Mouse (Mus musculus): ENCODE data around the gene Sema7a. TPM values are rescaled to one million over a fixed set of nuclear protein-coding genes. Genes with fewer than 3 reads are reported as not detected.

Gene Sema7a
- polyA plus RNA-seq, 1 experiment from 2014 or later = 0.44 TPM

GRCm38 (mm10) chr9:57974221-57974620 lies 34.3 kb downstream of the Sema7a start:
- 22% methylated on average over 5 of the region's 5 CpGs for WGBS

GRCm38 (mm10) chr9:57975200-57975821 lies 35.4 kb downstream of the Sema7a start:
- Histone ChIP-seq H3K4me1 (peaks cover 20% of the 10 kb centered on the region), H3K4me3 (no peak overlapping the region), H3K9ac (no peak overlapping the region), H3K36me3 (no peaks in the 10 kb centered on the region), H3K4me2 (no peak overlapping the region), H3K27me3 (no peaks in the 10 kb centered on the region), H3K9me3 (no peaks in the 10 kb centered on the region), H3K27ac (no peak overlapping the region)
- no peak for ATAC-seq (ENCODE audit: insufficient number of reproducible peaks, low FRiP score, low TSS enrichment, low read depth)
- 76% methylated on average over 5 of the region's 5 CpGs for WGBS

More at GRCm38 (mm10) chr9:57974221-57974620, 34.3 kb downstream of the Sema7a start:
- no peak overlapping the region for H3K9ac ChIP-seq
- H3K27ac ChIP-seq = no peak overlapping the region
- peaks cover 23% of the 10 kb centered on the region for H3K4me1 ChIP-seq
- no peak overlapping the region for H3K4me2 ChIP-seq
- H3K27me3 ChIP-seq = no peaks in the 10 kb centered on the region
- no peaks in the 10 kb centered on the region for H3K36me3 ChIP-seq
- no peak overlapping the region for H3K4me3 ChIP-seq
- ATAC-seq (ENCODE audit: insufficient number of reproducible peaks, low FRiP score, low TSS enrichment, low read depth) = no peak
- no peaks in the 10 kb centered on the region for H3K9me3 ChIP-seq

GRCm38 (mm10) chr9:57978025-57978424 lies 38.1 kb downstream of the Sema7a start:
- ATAC-seq (ENCODE audit: insufficient number of reproducible peaks, low FRiP score, low TSS enrichment, low read depth) = no peak
- Histone ChIP-seq H3K27me3 (no peaks in the 10 kb centered on the region), H3K4me2 (no peak overlapping the region), H3K9me3 (no peaks in the 10 kb centered on the region), H3K27ac (no peak overlapping the region), H3K4me1 (peaks cover 6% of the 10 kb centered on the region), H3K9ac (no peak overlapping the region), H3K4me3 (no peak overlapping the region), H3K36me3 (no peaks in the 10 kb centered on the region)
- 84% methylated on average over 6 of the region's 6 CpGs for WGBS

- Histone ChIP-seq H3K9me3 (no peaks in the 10 kb centered on the region), H3K27ac (no peak overlapping the region), H3K4me3 (no peak overlapping the region), H3K4me2 (no peak overlapping the region), H3K27me3 (no peaks in the 10 kb centered on the region), H3K4me1 (no peaks in the 10 kb centered on the region), H3K9ac (no peak overlapping the region), H3K36me3 (no peaks in the 10 kb centered on the region)
- WGBS = 41% methylated on average over 3 of the region's 3 CpGs
- ATAC-seq (ENCODE audit: insufficient number of reproducible peaks, low FRiP score, low TSS enrichment, low read depth) = no peak
Measured at GRCm38 (mm10) chr9:57978858-57979257, 38.9 kb downstream of the Sema7a start.

GRCm38 (mm10) chr9:57980570-57980969 lies 40.7 kb downstream of the Sema7a start:
- no peak for ATAC-seq (ENCODE audit: insufficient number of reproducible peaks, low FRiP score, low TSS enrichment, low read depth)
- H3K4me1 ChIP-seq = no peaks in the 10 kb centered on the region
- no peak overlapping the region for H3K4me3 ChIP-seq
- H3K27ac ChIP-seq = no peak overlapping the region
- no peaks in the 10 kb centered on the region for H3K27me3 ChIP-seq
- H3K36me3 ChIP-seq = no peaks in the 10 kb centered on the region
- WGBS = 71% methylated on average over 10 of the region's 10 CpGs
- H3K9me3 ChIP-seq = no peaks in the 10 kb centered on the region
- no peak overlapping the region for H3K9ac ChIP-seq
- no peak overlapping the region for H3K4me2 ChIP-seq

GRCm38 (mm10) chr9:57985304-57985703 lies 45.4 kb downstream of the Sema7a start:
- Histone ChIP-seq H3K27me3 (no peaks in the 10 kb centered on the region), H3K4me2 (no peak overlapping the region), H3K27ac (no peak overlapping the region), H3K4me1 (no peaks in the 10 kb centered on the region), H3K9ac (no peak overlapping the region), H3K9me3 (no peaks in the 10 kb centered on the region), H3K4me3 (no peak overlapping the region), H3K36me3 (no peaks in the 10 kb centered on the region)
- WGBS = 84% methylated on average over 8 of the region's 8 CpGs
- no peak for ATAC-seq (ENCODE audit: insufficient number of reproducible peaks, low FRiP score, low TSS enrichment, low read depth)

- no peak overlapping the region for H3K9ac ChIP-seq
- no peak overlapping the region for H3K4me2 ChIP-seq
- ATAC-seq (ENCODE audit: insufficient number of reproducible peaks, low FRiP score, low TSS enrichment, low read depth) = no peak
- H3K4me1 ChIP-seq = no peaks in the 10 kb centered on the region
- H3K36me3 ChIP-seq = no peaks in the 10 kb centered on the region
- no peaks in the 10 kb centered on the region for H3K9me3 ChIP-seq
- 74% methylated on average over 7 of the region's 7 CpGs for WGBS
- H3K27ac ChIP-seq = no peak overlapping the region
- no peak overlapping the region for H3K4me3 ChIP-seq
- H3K27me3 ChIP-seq = no peaks in the 10 kb centered on the region
Measured at GRCm38 (mm10) chr9:57986293-57986692, 46.4 kb downstream of the Sema7a start.

- no peak overlapping the region for H3K4me2 ChIP-seq
- WGBS = 85% methylated on average over 2 of the region's 2 CpGs
- no peak overlapping the region for H3K27ac ChIP-seq
- H3K9me3 ChIP-seq = no peaks in the 10 kb centered on the region
- no peaks in the 10 kb centered on the region for H3K36me3 ChIP-seq
- H3K9ac ChIP-seq = no peak overlapping the region
- ATAC-seq (ENCODE audit: insufficient number of reproducible peaks, low FRiP score, low TSS enrichment, low read depth) = no peak
- H3K4me1 ChIP-seq = peaks cover 4% of the 10 kb centered on the region
- H3K27me3 ChIP-seq = no peaks in the 10 kb centered on the region
- no peak overlapping the region for H3K4me3 ChIP-seq
Measured at GRCm38 (mm10) chr9:57988098-57988497, 48.2 kb downstream of the Sema7a start.

- Histone ChIP-seq H3K27me3 (no peaks in the 10 kb centered on the region), H3K36me3 (no peaks in the 10 kb centered on the region), H3K27ac (no peak overlapping the region), H3K9ac (no peak overlapping the region), H3K4me3 (no peak overlapping the region), H3K4me2 (no peak overlapping the region), H3K4me1 (peaks cover 11% of the 10 kb centered on the region), H3K9me3 (no peaks in the 10 kb centered on the region)
- 79% methylated on average over 6 of the region's 6 CpGs for WGBS
- no peak for ATAC-seq (ENCODE audit: insufficient number of reproducible peaks, low FRiP score, low TSS enrichment, low read depth)
Measured at GRCm38 (mm10) chr9:57989309-57989708, 49.4 kb downstream of the Sema7a start.

GRCm38 (mm10) chr9:57990438-57991110 lies 50.7 kb downstream of the Sema7a start:
- Histone ChIP-seq H3K4me1 (peaks cover 14% of the 10 kb centered on the region), H3K27ac (no peak overlapping the region), H3K27me3 (no peaks in the 10 kb centered on the region), H3K4me3 (no peak overlapping the region), H3K9me3 (no peaks in the 10 kb centered on the region), H3K9ac (no peak overlapping the region), H3K36me3 (no peaks in the 10 kb centered on the region), H3K4me2 (no peak overlapping the region)
- WGBS = 35% methylated on average over 10 of the region's 10 CpGs
- ATAC-seq (ENCODE audit: insufficient number of reproducible peaks, low FRiP score, low TSS enrichment, low read depth) = no peak

GRCm38 (mm10) chr9:57992060-57992459 lies 52.1 kb downstream of the Sema7a start:
- H3K4me3 ChIP-seq = no peak overlapping the region
- peaks cover 14% of the 10 kb centered on the region for H3K4me1 ChIP-seq
- no peaks in the 10 kb centered on the region for H3K9me3 ChIP-seq
- no peak overlapping the region for H3K4me2 ChIP-seq
- H3K27ac ChIP-seq = no peak overlapping the region
- H3K36me3 ChIP-seq = no peaks in the 10 kb centered on the region
- H3K9ac ChIP-seq = no peak overlapping the region
- H3K27me3 ChIP-seq = peaks cover 12% of the 10 kb centered on the region
- no peak for ATAC-seq (ENCODE audit: insufficient number of reproducible peaks, low FRiP score, low TSS enrichment, low read depth)
- WGBS = 92% methylated on average over 3 of the region's 3 CpGs

- no peak overlapping the region for H3K9ac ChIP-seq
Measured at GRCm38 (mm10) chr9:57992781-57993591, 53.1 kb downstream of the Sema7a start.

More at GRCm38 (mm10) chr9:57992781-57993591, 53.1 kb downstream of the Sema7a start:
- no peak overlapping the region for H3K4me2 ChIP-seq
- no peaks in the 10 kb centered on the region for H3K36me3 ChIP-seq
- no peaks in the 10 kb centered on the region for H3K9me3 ChIP-seq
- peaks cover 21% of the 10 kb centered on the region for H3K27me3 ChIP-seq
- WGBS = 17% methylated on average over 8 of the region's 8 CpGs
- ATAC-seq (ENCODE audit: insufficient number of reproducible peaks, low FRiP score, low TSS enrichment, low read depth) = no peak
- H3K27ac ChIP-seq = no peak overlapping the region
- H3K4me1 ChIP-seq = peaks cover 19% of the 10 kb centered on the region
- no peak overlapping the region for H3K4me3 ChIP-seq
